Mouse (Mus musculus) midbrain, embryonic 16.5 days (tissue): ENCODE results near the gene Hcn4. TPM values are rescaled to one million over a fixed set of nuclear protein-coding genes. Genes with fewer than 3 reads are reported as not detected.

Source experiments
- ATAC-seq: fragments of 200-750 bp; cut with Nextera tagmentation; 2 replicates; pipeline ENCODE4 v1.8.0; 2017; ENCODE audit warnings: moderate TSS enrichment
- H3K27ac ChIP-seq: fragments of 300-500 bp; sonication (generic); 2 replicates; pipeline ENCODE4 v1.5.1; 2014; ENCODE audit warnings: mild to moderate bottlenecking, low read length, mixed read lengths
- H3K27me3 ChIP-seq: fragments of 300-500 bp; sonication (generic); 2 replicates; pipeline ENCODE4 v1.6.1; 2014; ENCODE audit warnings: low read depth, low read length, mixed read lengths; ENCODE audit not compliant: control insufficient read depth, insufficient read depth
- H3K36me3 ChIP-seq: fragments of 300-500 bp; sonication (generic); 2 replicates; pipeline ENCODE4 v1.6.1; 2014; ENCODE audit warnings: mild to moderate bottlenecking, low read length, moderate library complexity, mixed read lengths; ENCODE audit not compliant: control insufficient read depth, insufficient read depth
- H3K4me1 ChIP-seq: fragments of 300-500 bp; sonication (generic); 2 replicates; pipeline ENCODE4 v1.6.1; 2014; ENCODE audit warnings: mild to moderate bottlenecking, low read length, mixed read lengths; ENCODE audit not compliant: control insufficient read depth, insufficient read depth
- H3K4me2 ChIP-seq: fragments of 300-500 bp; sonication (generic); 2 replicates; pipeline ENCODE4 v1.6.1; 2014; ENCODE audit warnings: mild to moderate bottlenecking, low read length, mixed read lengths
- H3K4me3 ChIP-seq: fragments of 300-500 bp; sonication (generic); 2 replicates; pipeline ENCODE4 v1.5.1; 2014; ENCODE audit warnings: low read depth, mild to moderate bottlenecking, low read length, moderate library complexity, mixed read lengths
- H3K9ac ChIP-seq: fragments of 300-500 bp; sonication (generic); 2 replicates; pipeline ENCODE4 v1.6.1; 2014; ENCODE audit warnings: low read depth, low read length, mixed read lengths
- H3K9me3 ChIP-seq: fragments of 300-500 bp; sonication (generic); replicated peaks from 2 replicates; pipeline ENCODE4 v1.6.1; 2014; ENCODE audit warnings: mild to moderate bottlenecking, low read length, mixed read lengths; ENCODE audit not compliant: control insufficient read depth, poor library complexity, severe bottlenecking
- WGBS: fragments of 180-500 bp; shearing (Covaris S2); extraction: QIAGEN DNeasy Blood & Tissue Kit; methylation state at CpG from one replicate; pipeline ENCODE4 v1.1.7; 2014; 5-methylcytosine and 5-hydroxymethylcytosine counted together
- polyA plus RNA-seq: library from polyadenylated mRNA; unstranded; fragments of >200 nt; fragmentation: Nextera tagmentation; extraction: Ambion mirVana; gene quantifications from 2 replicates; pipeline ENCODE4 v1.2.1, GENCODE M21; 2015

Gene Hcn4
- polyA plus RNA-seq, result 3.0 and 3.5 TPM in 2 replicates

DNA sequence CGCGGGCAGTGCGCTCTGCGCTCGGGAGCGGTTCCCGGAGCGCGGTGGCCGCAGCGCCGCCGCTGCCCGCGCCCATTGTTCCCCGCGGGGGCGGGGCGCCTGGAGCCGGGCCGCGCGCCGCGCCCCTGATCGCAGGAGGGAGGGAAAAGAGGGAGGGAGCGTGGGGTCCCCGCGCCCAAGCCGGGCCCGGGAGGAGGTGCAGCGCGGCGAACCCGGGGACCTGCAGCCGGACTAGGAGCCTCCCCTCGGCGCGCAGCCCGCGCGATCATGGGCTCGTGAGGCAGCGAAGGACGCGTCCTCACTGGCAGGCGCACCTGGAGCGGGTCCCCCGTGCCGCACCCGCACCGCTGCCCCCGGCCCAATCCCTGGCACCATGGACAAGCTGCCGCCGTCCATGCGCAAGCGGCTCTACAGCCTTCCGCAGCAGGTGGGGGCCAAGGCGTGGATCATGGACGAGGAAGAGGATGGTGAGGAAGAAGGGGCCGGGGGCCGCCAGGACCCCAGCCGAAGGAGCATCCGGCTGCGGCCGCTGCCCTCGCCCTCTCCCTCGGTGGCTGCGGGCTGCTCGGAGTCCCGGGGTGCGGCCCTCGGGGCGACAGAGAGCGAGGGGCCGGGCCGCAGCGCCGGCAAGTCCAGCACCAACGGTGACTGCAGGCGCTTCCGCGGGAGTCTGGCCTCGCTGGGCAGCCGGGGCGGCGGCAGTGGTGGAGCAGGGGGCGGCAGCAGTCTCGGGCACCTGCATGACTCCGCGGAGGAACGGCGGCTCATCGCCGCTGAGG lies at the start of gene Hcn4:
Gene Hcn4 (plus strand): TSS at position 274 of the 779 bp plus-strand sequence.
- Histone ChIP-seq H3K36me3 (no peaks in the 10 kb centered on the region), H3K27ac (peak within 1 kb of the TSS; percentile 94), H3K4me2 (peak within 1 kb of the TSS; percentile 96), H3K27me3 (no peaks in the 10 kb centered on the region; the same call in 1 of the 2 replicates), H3K9ac (peak within 1 kb of the TSS; percentile 94), H3K4me1 (peaks cover 44% of the 10 kb centered on the region), H3K4me3 (peak within 1 kb of the TSS; percentile 90), H3K9me3 (no peaks in the 10 kb centered on the region)
- under 1% methylated on average over 59 of the region's 95 CpGs for WGBS
- peak; percentile 30; the same call in 1 of the 2 replicates for ATAC-seq

DNA sequence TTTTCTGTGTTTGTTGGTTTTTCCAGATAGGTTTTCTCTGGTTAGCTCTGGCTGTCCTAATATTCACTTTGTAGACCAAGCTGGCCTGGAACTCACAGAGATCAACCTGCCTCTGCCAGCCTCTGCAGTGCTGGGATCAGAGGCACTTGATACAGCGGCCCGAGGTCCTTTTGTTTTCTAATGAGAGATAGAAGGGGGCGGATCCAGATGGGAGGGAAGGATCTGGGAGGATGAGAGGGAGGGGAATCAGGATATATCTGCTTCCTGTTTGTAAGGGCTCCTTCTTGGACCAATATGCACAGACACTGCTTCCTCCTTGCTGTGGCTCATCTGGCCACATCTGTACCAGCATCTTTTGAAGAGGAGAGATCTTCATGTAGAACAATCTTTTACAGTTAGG lies 48.5 kb upstream of the Hcn4 start:
- H3K9me3 ChIP-seq, result no peaks in the 10 kb centered on the region
- no peak overlapping the region for H3K9ac ChIP-seq
- ATAC-seq, result no peak
- no peaks in the 10 kb centered on the region for H3K4me1 ChIP-seq
- no peak overlapping the region for H3K4me3 ChIP-seq
- no peak overlapping the region for H3K27ac ChIP-seq
- no peaks in the 10 kb centered on the region for H3K27me3 ChIP-seq
- WGBS, result 56% methylated on average over 3 of the region's 3 CpGs
- no peak overlapping the region for H3K4me2 ChIP-seq
- H3K36me3 ChIP-seq, result no peaks in the 10 kb centered on the region

DNA sequence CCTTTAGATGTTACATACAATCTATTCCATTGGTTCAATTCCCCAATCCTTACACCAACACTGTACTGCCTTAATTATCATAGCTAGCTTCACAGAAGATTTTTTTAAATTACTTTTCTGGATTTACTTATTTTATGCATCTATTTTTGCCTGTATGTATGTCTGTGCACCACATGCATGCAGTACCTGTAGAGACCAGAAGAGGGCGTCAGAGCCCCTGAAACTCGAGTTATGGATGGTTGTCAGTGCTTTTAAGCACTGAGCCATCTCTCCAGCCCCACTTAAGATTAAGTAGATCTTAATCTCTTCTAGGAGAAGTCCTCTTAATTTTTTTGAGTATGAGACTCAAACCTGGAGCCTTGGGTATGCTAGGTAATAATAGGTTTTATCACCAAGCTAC lies 47.8 kb upstream of the Hcn4 start:
- no peak overlapping the region for H3K4me3 ChIP-seq
- WGBS, result 14% methylated on average over 2 of the region's 2 CpGs
- H3K4me1 ChIP-seq, result no peaks in the 10 kb centered on the region
- no peaks in the 10 kb centered on the region for H3K36me3 ChIP-seq
- H3K9me3 ChIP-seq, result no peaks in the 10 kb centered on the region
- no peak overlapping the region for H3K9ac ChIP-seq
- no peak overlapping the region for H3K4me2 ChIP-seq
- no peak for ATAC-seq
- no peaks in the 10 kb centered on the region for H3K27me3 ChIP-seq
- H3K27ac ChIP-seq, result no peak overlapping the region

DNA sequence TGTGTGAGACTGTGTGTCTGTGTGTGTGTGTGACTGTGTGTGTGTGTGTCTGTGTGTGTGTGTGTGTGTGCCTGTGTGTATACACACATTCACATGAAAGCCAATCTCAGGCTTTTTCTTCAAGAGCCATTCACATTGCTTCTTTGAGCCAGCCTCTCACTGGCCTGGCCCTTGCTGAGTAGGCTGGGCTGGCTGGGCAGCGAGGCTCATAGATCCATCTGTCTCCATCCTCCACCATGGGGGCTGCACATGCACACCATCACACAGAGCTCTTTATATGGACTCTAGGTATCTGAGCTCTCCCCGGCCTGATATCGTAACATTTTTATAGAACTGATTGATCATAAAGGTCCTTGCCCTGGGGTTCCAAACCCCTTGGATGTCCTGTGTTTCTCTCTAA lies 33.7 kb upstream of the Hcn4 start:
- WGBS, result 77% methylated on average over 3 of the region's 3 CpGs
- Histone ChIP-seq H3K27me3 (no peaks in the 10 kb centered on the region), H3K4me2 (no peak overlapping the region), H3K4me3 (no peak overlapping the region), H3K9me3 (no peaks in the 10 kb centered on the region), H3K4me1 (no peaks in the 10 kb centered on the region), H3K36me3 (no peaks in the 10 kb centered on the region), H3K27ac (no peak overlapping the region), H3K9ac (no peak overlapping the region)
- no peak for ATAC-seq

DNA sequence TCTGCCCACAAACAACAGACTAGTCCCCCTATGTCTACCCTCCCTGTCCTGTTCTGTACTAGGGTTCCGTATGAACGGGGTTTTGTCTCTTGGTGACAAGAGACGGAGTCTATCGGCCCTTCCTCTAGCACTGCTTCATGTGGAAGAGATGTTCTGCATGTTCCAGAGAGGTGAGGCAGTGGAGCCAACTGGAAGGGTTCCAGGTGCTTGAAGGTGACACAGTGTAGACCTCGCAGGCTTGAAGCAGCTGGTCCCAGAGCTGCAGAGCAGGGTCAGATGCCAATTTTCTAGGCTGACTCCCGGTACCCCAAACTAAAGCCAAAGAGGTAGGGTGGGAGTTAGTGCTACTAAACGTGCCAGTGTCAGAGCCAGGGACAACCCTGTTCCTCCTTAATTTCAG lies 25.1 kb upstream of the Hcn4 start:
- Histone ChIP-seq H3K9me3 (no peaks in the 10 kb centered on the region), H3K27ac (no peak overlapping the region), H3K4me2 (no peak overlapping the region), H3K9ac (no peak overlapping the region), H3K4me1 (no peaks in the 10 kb centered on the region), H3K27me3 (no peaks in the 10 kb centered on the region), H3K4me3 (no peak overlapping the region), H3K36me3 (no peaks in the 10 kb centered on the region)
- 85% methylated on average over 7 of the region's 7 CpGs for WGBS
- ATAC-seq, result no peak

DNA sequence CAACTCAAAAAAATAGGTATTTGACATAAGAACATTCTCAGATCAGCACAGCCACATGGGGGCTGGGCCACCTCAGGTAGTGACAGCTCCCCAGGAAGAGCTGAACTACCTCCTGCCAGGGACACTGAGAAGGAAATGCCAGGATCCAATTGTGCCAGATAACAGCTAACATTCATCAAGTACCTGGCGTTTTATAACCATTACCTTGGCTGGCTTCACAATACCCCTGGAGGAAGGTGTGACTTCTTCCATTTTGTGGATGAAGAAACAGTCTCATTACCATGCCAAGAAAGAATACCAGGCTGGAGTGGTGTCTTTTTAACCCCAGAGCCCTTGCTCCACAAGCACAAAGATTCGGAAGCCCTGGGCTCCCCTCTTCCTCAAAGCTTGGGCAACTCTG lies 21.8 kb upstream of the Hcn4 start:
- WGBS, result 85% methylated on average over 2 of the region's 2 CpGs

DNA sequence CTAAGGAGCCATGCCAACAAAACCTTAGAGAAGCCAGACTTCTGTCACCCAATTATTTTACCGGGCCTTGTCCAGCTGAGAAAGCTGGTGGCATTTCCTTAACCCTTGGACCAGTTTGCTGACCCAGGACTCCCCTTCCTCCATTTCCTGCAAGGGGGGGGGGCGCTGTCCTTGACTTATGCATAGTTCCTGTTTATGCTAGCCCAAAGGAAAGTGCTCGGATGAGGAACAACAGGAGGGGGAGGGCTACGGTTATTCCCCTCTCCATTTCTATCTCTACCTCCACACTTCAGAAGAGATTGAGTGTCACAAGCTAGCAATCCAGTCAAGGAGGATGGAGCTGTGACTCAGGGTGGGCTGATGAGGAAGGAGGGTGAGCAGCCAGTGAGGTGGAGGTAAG lies 20.9 kb upstream of the Hcn4 start:
- no peak for ATAC-seq
- WGBS, result 79% methylated on average over 4 of the region's 4 CpGs
- no peak overlapping the region for H3K9ac ChIP-seq
- no peak overlapping the region for H3K27ac ChIP-seq
- peaks cover 7% of the 10 kb centered on the region for H3K4me1 ChIP-seq
- H3K4me3 ChIP-seq, result no peak overlapping the region
- no peaks in the 10 kb centered on the region for H3K36me3 ChIP-seq
- no peak overlapping the region for H3K4me2 ChIP-seq
- H3K9me3 ChIP-seq, result no peaks in the 10 kb centered on the region
- no peaks in the 10 kb centered on the region for H3K27me3 ChIP-seq

More for the DNA sequence above, 21.8 kb upstream of the Hcn4 start:
- no peak overlapping the region for H3K4me2 ChIP-seq
- no peaks in the 10 kb centered on the region for H3K27me3 ChIP-seq
- H3K27ac ChIP-seq, result no peak overlapping the region
- no peak overlapping the region for H3K4me3 ChIP-seq
- no peaks in the 10 kb centered on the region for H3K36me3 ChIP-seq
- peaks cover 7% of the 10 kb centered on the region for H3K4me1 ChIP-seq
- no peak for ATAC-seq
- no peak overlapping the region for H3K9ac ChIP-seq
- no peaks in the 10 kb centered on the region for H3K9me3 ChIP-seq

DNA sequence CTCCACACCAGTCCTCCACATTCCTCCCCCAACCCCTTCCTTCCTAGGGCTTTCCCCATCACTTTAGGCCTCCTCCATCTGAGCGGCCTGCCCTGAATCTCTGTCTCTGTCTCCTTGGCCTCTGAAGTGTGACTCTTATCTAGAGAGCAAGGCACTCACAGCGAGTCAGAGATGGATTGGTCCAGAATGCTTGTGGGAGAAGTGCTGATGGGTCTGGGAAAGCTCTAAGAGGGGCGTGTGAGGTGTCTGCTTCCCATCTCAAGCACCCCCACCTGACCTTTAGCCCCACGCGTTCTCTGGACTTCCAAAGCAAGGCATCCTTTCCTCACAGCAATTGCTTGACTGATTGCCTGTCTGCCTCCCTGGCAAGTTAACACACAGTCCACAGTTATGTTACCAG lies 20.4 kb upstream of the Hcn4 start:
- Histone ChIP-seq H3K27me3 (no peaks in the 10 kb centered on the region), H3K9me3 (no peaks in the 10 kb centered on the region), H3K4me1 (peaks cover 7% of the 10 kb centered on the region), H3K4me3 (no peak overlapping the region), H3K36me3 (no peaks in the 10 kb centered on the region), H3K9ac (no peak overlapping the region), H3K4me2 (no peak overlapping the region), H3K27ac (no peak overlapping the region)
- WGBS, result 85% methylated on average over 5 of the region's 5 CpGs
- ATAC-seq, result no peak

DNA sequence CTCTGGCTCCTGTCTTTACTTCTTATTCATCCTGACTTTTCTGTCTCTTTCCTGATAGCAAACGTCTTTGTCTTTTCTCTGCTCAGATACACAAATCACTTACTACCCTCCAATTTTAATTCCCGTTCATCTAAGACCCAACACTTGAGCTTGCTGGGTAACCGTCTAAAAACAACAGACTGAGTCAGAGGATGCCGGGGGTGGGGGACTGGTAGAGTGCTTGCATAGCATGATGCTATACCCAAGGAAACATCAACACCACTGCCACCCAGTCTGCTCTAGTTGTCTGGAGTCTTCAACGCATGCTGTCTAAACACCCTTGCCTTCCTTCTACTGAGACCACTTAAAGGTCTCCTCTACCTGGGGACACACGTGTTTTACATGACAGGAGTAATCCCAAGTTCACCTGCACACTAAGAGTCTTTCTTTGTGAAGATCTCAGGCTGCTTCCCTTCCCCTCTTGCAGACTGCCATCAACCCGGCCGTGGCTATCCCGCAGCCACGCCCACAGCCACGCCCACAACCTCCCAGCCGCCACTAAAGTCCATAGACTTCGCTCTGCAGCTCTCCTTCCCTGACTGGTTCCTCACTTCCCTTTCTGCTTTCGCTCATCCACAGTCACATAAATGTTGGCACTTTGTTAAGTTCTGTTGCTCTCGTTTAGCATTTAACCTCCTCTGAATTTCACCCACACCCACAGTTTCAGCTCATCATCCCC lies 17.5 kb upstream of the Hcn4 start:
- WGBS, result 13% methylated on average over 15 of the region's 15 CpGs
- H3K36me3 ChIP-seq, result no peaks in the 10 kb centered on the region
- peak overlapping the region; percentile 14; the same call in 1 of the 2 replicates for H3K4me3 ChIP-seq
- peak; percentile 54; the same call in 1 of the 2 replicates for ATAC-seq
- peak overlapping the region; percentile 52 for H3K4me2 ChIP-seq
- no peak overlapping the region for H3K27ac ChIP-seq
- no peaks in the 10 kb centered on the region for H3K27me3 ChIP-seq
- H3K4me1 ChIP-seq, result peaks cover 7% of the 10 kb centered on the region
- H3K9ac ChIP-seq, result no peak overlapping the region
- H3K9me3 ChIP-seq, result no peaks in the 10 kb centered on the region
